Mouse (Mus musculus): ENCODE measurements at regions not wholly inside any gene's neighbourhood (a gene's known extent, or its start where the extent isn't known, plus 50 kb on each side); places are given as distances from the start of the nearest gene placed in this dataset.

- Histone ChIP-seq H3K27me3 (ENCODE audit: insufficient read depth, low read length) (no peaks in the 10 kb centered on the region), H3K27ac (ENCODE audit: low read depth) (no peak overlapping the region), H3K9ac (no peak overlapping the region), H3K4me3 (ENCODE audit: low read depth, low read length) (no peak overlapping the region), H3K9me3 (ENCODE audit: low read depth, low read length) (no peaks in the 10 kb centered on the region), H3K4me2 (no peak overlapping the region), H3K4me1 (ENCODE audit: insufficient read depth) (no peaks in the 10 kb centered on the region), H3K36me3 (ENCODE audit: insufficient read depth) (no peaks in the 10 kb centered on the region)
- no peak for DNase-seq
- no peak for TF ChIP-seq CTCF (IDR thresholded peaks at IDR 0.05; ENCODE audit: low read depth)
- no peak for ATAC-seq (ENCODE audit: insufficient read depth)
- 81% methylated on average over 2 of the region's 2 CpGs for WGBS
Observed at GRCm38 (mm10) chr2:124015542-124015941, 74.2 kb upstream of the Sema6d start.

Measured in lung, embryonic 14.5 days (tissue).